Mouse (Mus musculus) liver, adult 2 months (tissue): ENCODE data around the gene Srsf2. TPM values are rescaled to one million over a fixed set of nuclear protein-coding genes. Genes with fewer than 3 reads are reported as not detected.
"Not testable (repeated sequence)": the region's sequence is repeated elsewhere in the genome, so short reads cannot be mapped to it uniquely, and the experiment has no call there.

ENCODE experiments used
- DNase-seq: peaks from one replicate; pipeline ENCODE4 v3.0.0-alpha.2; 2011; ENCODE audit warnings: low read depth, low spot score; ENCODE audit errors: extremely low read depth
- H3K27ac ChIP-seq: fragments of 200-500 bp; replicated peaks from 2 replicates; pipeline ENCODE4 v1.5.1; 2012; ENCODE audit warnings: low read depth, mild to moderate bottlenecking, control low read depth, inconsistent platforms, low read length; ENCODE audit not compliant: insufficient read depth
- H3K27me3 ChIP-seq: fragments of 200-500 bp; 2 replicates; pipeline ENCODE4 v1.6.1; 2012; ENCODE audit warnings: mild to moderate bottlenecking, moderate library complexity, low read length, inconsistent platforms; ENCODE audit not compliant: control insufficient read depth, insufficient read depth
- H3K36me3 ChIP-seq: fragments of 200-500 bp; 2 replicates; pipeline ENCODE4 v1.6.1; 2012; ENCODE audit warnings: low read length, inconsistent platforms; ENCODE audit not compliant: control insufficient read depth, insufficient read depth
- H3K4me1 ChIP-seq: fragments of 200-500 bp; 2 replicates; pipeline ENCODE4 v1.6.1; 2011; ENCODE audit warnings: low read length; ENCODE audit not compliant: control insufficient read depth, insufficient read depth
- H3K4me3 ChIP-seq: fragments of 200-500 bp; 2 replicates; pipeline ENCODE4 v1.5.1; 2011; ENCODE audit warnings: low read depth, mild to moderate bottlenecking, control low read depth, low read length, moderate library complexity; ENCODE audit not compliant: insufficient read depth
- H3K79me2 ChIP-seq: fragments of 200-500 bp; 2 replicates; pipeline ENCODE4 v1.6.1; 2012; ENCODE audit warnings: inconsistent platforms, mild to moderate bottlenecking, low read length, moderate library complexity; ENCODE audit not compliant: control insufficient read depth, insufficient read depth
- H3K9ac ChIP-seq: fragments of 200-500 bp; 2 replicates; pipeline ENCODE4 v1.6.1; 2012; ENCODE audit warnings: low read depth, mild to moderate bottlenecking, control low read depth, inconsistent platforms, low read length
- CTCF ChIP-seq: fragments of 200-500 bp; IDR thresholded peaks from 2 replicates; pipeline ENCODE4 v1.5.1; 2011; ENCODE audit warnings: low read depth, low read length, control low read depth
- POLR2A ChIP-seq: fragments of 200-500 bp; IDR thresholded peaks from 2 replicates; pipeline ENCODE4 v1.6.1; 2011; ENCODE audit warnings: low read length, control low read depth; ENCODE audit not compliant: insufficient read depth; ENCODE audit errors: extremely low read depth
- WGBS: fragments of 180-500 bp; shearing (Covaris S2); methylation state at CpG from one replicate; pipeline ENCODE4 v1.1.7; 2018; 5-methylcytosine and 5-hydroxymethylcytosine counted together
- polyA plus RNA-seq: library from polyadenylated mRNA; depleted of rRNA; stranded (reverse); fragments of >200 nt; gene quantifications from 2 replicates; pipeline ENCODE4 v1.2.3, GENCODE M21; 2012
- total RNA-seq: library from RNA; depleted of rRNA; stranded (reverse); fragments of >200 nt; gene quantifications from 2 replicates; pipeline ENCODE4 v1.2.3, GENCODE M21; 2014

Gene Srsf2
- total and polyA plus RNA-seq, 2 experiments, result 50.6 to 250 TPM

DNA sequence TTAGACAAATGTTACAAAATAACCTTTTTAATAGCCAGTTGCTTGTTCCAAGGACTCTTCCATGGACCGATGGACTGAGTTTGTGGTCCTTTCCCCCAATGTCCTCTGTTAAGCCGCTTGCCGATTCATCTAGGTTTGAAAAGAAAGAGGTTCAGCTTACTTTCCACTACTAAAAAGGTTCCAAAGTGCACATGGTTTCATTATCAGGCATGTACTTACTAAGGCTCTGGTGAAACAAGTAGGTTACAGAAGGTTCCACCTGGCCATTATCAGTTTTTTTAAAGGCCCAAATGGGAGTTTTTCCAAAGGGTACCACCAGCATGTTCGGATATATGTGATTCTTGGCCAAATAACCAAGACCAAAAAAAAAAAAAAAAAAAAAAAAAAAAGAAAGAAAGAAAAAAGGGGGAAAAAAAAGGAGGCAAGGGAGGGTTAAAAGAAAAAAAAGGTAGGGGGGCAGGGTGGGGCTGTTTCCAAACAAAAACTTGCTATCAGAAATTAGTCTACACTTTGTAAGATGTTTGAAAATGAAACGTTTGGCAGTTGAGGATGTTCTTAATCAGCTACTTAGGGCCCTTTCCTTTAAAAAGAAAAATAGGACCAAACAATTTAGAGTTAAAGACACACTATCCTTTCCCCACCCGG is 1.9 kb downstream of the Srsf2 start:
- DNase-seq, result peak; percentile 67
- H3K9ac ChIP-seq, result peak overlapping the region; percentile 44; the same call in 1 of the 2 replicates
- peaks cover 9% of the 10 kb centered on the region for H3K4me1 ChIP-seq
- peak overlapping the region; percentile 96 for H3K4me3 ChIP-seq
- no peaks in the 10 kb centered on the region for H3K27me3 ChIP-seq
- H3K36me3 ChIP-seq, result peaks cover 32% of the 10 kb centered on the region
- no peak overlapping the region for H3K27ac ChIP-seq
- no peak for TF ChIP-seq POLR2A
- no peak for TF ChIP-seq CTCF
- peaks cover 16% of the 10 kb centered on the region for H3K79me2 ChIP-seq
- WGBS, result 3% methylated on average over 6 of the region's 6 CpGs

DNA sequence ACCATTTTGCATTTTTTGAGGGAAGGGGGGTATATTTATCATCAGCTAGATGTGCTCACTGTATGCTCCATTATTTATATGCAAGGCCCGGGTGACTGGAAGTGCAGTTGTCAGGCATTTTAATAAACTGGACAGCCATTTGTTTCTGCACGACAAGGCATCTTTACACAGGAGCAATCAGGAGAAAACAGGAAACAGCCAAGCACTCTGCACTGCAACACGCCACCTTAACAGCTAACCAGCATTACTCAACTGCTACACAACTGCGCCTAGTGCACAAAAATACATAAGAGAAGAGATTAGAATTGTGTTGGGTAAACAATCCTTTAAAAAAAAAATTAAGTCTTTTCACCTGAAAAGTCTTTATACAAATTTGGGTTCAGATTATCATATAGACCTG is 2.8 kb downstream of the Srsf2 start:
- H3K9ac ChIP-seq, result 0 out of 2 replicates have a peak overlapping the region, but pooled peaks have one; percentile 45
- DNase-seq, result no peak
- H3K79me2 ChIP-seq, result peaks cover 16% of the 10 kb centered on the region
- WGBS, result 11% methylated on average over 4 of the region's 4 CpGs
- H3K4me3 ChIP-seq, result no peak overlapping the region; the same call in 1 of the 2 replicates
- H3K27ac ChIP-seq, result no peak overlapping the region
- H3K4me1 ChIP-seq, result peaks cover 8% of the 10 kb centered on the region
- no peaks in the 10 kb centered on the region for H3K27me3 ChIP-seq
- TF ChIP-seq POLR2A, result no peak
- no peak for TF ChIP-seq CTCF
- H3K36me3 ChIP-seq, result peaks cover 32% of the 10 kb centered on the region

DNA sequence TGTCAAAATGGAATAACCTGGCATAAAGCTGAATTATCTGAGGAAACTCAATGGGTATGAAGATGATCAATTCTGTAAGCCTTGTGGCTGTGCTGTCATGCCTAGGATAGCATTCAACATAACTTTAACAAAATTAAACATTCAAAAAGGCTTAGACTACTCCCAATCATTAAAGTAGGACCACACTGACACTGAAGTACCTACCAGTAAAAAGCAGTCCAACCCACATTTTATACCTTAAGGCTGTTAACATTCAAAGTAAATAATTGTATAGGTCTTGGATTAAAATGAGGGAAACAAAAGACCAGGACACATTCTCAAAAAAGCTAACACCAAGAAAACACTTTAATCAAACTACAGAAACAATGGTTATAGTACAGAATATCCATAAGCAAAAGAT is 3.3 kb downstream of the Srsf2 start:
- no peak overlapping the region for H3K4me3 ChIP-seq
- H3K36me3 ChIP-seq, result peaks cover 32% of the 10 kb centered on the region
- TF ChIP-seq POLR2A (no peak), CTCF (no peak)

DNA sequence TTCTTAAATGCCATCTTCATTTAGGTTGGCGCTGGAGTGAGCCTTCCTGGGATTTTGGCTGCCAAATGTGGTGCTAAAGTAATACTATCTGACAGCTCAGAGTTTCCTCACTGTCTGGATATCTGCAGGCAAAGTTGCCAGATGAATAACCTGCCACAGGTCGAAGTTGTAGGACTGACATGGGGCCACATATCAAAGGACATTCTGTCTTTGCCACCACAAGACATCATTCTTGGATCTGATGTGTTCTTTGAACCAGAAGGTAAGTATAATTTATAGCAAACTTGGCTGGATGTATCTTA is 4.1 kb downstream of the Srsf2 start:
- 45% methylated on average over 2 of the region's 2 CpGs for WGBS

More for the DNA sequence above, 3.3 kb downstream of the Srsf2 start:
- Histone ChIP-seq H3K27ac (no peak overlapping the region), H3K4me1 (peaks cover 4% of the 10 kb centered on the region), H3K27me3 (no peaks in the 10 kb centered on the region), H3K79me2 (peaks cover 16% of the 10 kb centered on the region), H3K9ac (no peak overlapping the region)
- DNase-seq, result no peak

DNA sequence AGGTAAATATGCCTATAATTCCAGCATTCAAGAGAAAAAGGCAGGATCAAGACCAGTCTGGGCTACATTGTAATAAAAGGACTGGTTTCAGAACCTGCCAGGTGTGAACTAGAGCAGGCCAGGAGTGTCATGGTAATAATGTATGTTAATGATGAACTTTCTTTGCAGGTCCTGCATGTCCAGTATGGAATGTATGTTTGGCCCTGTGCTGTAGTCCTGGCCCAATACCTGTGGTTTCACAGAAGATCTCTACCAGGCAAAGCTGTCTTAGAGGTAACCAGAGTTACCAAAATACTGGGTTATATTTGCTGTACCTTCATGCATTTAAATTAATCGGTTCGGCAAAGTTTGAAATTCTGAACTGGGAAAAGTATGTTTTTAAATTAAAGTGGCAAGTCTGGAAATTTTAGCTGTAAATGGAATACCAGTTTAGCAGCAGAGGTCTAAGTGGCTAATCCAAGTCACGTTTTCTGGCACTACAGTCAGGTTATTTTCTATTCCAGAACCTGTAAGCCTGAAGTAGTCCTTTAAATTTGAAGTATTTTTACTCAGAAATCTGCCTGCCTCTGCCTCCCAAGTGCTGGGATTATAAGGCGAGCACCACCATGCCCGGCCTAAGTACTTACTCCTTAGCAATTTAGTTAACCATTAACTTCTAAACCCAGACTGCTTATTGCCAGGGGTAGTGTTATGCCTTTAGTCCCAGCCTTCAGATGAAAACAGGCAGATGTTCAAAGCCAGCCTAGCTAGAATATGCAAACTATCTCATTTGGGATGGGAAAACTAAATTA is 4.6 kb downstream of the Srsf2 start:
- Histone ChIP-seq H3K9ac (no peak overlapping the region), H3K27ac (no peak overlapping the region), H3K27me3 (no peaks in the 10 kb centered on the region), H3K4me3 (no peak overlapping the region), H3K36me3 (peaks cover 32% of the 10 kb centered on the region), H3K4me1 (peaks cover 2% of the 10 kb centered on the region), H3K79me2 (peaks cover 12% of the 10 kb centered on the region)
- peak; percentile 70 for DNase-seq
- 55% methylated on average over 5 of the region's 5 CpGs for WGBS
- TF ChIP-seq CTCF (no peak), POLR2A (no peak)

More for the DNA sequence above, 4.1 kb downstream of the Srsf2 start:
- DNase-seq, result peak; percentile 30
- not testable (repeated sequence) for H3K27ac ChIP-seq, H3K4me3 ChIP-seq, H3K4me1 ChIP-seq, H3K9ac ChIP-seq, H3K27me3 ChIP-seq
- Histone ChIP-seq H3K79me2 (peaks cover 12% of the 10 kb centered on the region), H3K36me3 (peaks cover 32% of the 10 kb centered on the region)
